Mouse (Mus musculus): ENCODE measurements at regions not wholly inside any gene's neighbourhood (a gene's known extent, or its start where the extent isn't known, plus 50 kb on each side); places are given as distances from the start of the nearest gene placed in this dataset.

DNA sequence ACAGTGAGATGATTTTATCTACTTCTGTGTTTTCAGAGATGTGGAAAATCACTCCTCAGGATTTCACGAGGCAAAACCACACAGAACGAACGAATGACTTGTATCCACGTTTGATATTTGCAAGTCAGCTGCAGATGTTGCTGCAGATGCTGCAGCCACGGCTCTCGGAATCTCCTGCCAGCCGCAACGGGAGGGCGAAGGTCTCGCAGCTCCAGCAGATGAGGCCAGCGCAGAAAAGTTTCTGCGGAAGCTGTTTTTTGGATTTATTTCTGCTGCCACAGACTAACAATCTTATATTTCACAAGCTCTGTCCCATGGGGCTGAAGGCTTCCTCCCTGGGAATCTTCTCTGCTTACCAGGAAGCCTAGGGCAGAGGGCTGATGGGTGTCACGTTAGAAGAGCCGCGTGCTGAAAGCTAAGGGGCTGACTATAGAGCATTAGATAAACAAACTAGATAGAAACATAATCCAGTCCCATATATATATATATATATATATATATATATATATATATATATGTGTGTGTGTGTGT is 61.5 kb upstream of the Igfbp7 start:
- 89% methylated on average over 15 of the region's 15 CpGs for WGBS
- ATAC-seq (ENCODE audit: insufficient read depth, low FRiP score, low TSS enrichment), result no peak
- H3K9ac ChIP-seq (ENCODE audit: low read length), result no peak overlapping the region

GRCm38 (mm10) chr5:77468467-77468866 is 60.6 kb upstream of the Igfbp7 start:
- H3K36me3 ChIP-seq (ENCODE audit: control insufficient read depth, insufficient read depth, low read length), result no peaks in the 10 kb centered on the region
- WGBS, result 62% methylated on average over 15 of the region's 15 CpGs
- no peaks in the 10 kb centered on the region for H3K4me1 ChIP-seq (ENCODE audit: control insufficient read depth, insufficient read depth, low read length)
- no peak overlapping the region for H3K27ac ChIP-seq (ENCODE audit: low read depth, low read length)
- no peaks in the 10 kb centered on the region for H3K27me3 ChIP-seq (ENCODE audit: control insufficient read depth, insufficient read depth, low read length)
- H3K9ac ChIP-seq (ENCODE audit: low read length), result no peak overlapping the region
- H3K4me2 ChIP-seq (ENCODE audit: low read depth), result no peak overlapping the region
- ATAC-seq (ENCODE audit: insufficient read depth, low FRiP score, low TSS enrichment) (no peak), DNase-seq (ENCODE audit: low spot score) (peak; percentile 51)
- H3K4me3 ChIP-seq (ENCODE audit: low read depth, low read length), result no peak overlapping the region
- no peaks in the 10 kb centered on the region for H3K9me3 ChIP-seq (ENCODE audit: control insufficient read depth, low read length)

More for the DNA sequence above, 61.5 kb upstream of the Igfbp7 start:
- no peak overlapping the region for H3K27ac ChIP-seq (ENCODE audit: low read depth, low read length)
- no peak for DNase-seq (ENCODE audit: low spot score)
- H3K4me2 ChIP-seq (ENCODE audit: low read depth), result no peak overlapping the region
- no peaks in the 10 kb centered on the region for H3K4me1 ChIP-seq (ENCODE audit: control insufficient read depth, insufficient read depth, low read length)
- no peaks in the 10 kb centered on the region for H3K27me3 ChIP-seq (ENCODE audit: control insufficient read depth, insufficient read depth, low read length)
- no peak overlapping the region for H3K4me3 ChIP-seq (ENCODE audit: low read depth, low read length)
- H3K36me3 ChIP-seq (ENCODE audit: control insufficient read depth, insufficient read depth, low read length), result no peaks in the 10 kb centered on the region
- no peaks in the 10 kb centered on the region for H3K9me3 ChIP-seq (ENCODE audit: control insufficient read depth, low read length)

- no peak for ATAC-seq (ENCODE audit: insufficient read depth, low FRiP score, low TSS enrichment)
- WGBS, result 59% methylated on average over 19 of the region's 19 CpGs
- H3K27ac ChIP-seq (ENCODE audit: low read depth, low read length), result no peak overlapping the region
Measured at GRCm38 (mm10) chr5:77464851-77465548, 57.2 kb upstream of the Igfbp7 start.

DNA sequence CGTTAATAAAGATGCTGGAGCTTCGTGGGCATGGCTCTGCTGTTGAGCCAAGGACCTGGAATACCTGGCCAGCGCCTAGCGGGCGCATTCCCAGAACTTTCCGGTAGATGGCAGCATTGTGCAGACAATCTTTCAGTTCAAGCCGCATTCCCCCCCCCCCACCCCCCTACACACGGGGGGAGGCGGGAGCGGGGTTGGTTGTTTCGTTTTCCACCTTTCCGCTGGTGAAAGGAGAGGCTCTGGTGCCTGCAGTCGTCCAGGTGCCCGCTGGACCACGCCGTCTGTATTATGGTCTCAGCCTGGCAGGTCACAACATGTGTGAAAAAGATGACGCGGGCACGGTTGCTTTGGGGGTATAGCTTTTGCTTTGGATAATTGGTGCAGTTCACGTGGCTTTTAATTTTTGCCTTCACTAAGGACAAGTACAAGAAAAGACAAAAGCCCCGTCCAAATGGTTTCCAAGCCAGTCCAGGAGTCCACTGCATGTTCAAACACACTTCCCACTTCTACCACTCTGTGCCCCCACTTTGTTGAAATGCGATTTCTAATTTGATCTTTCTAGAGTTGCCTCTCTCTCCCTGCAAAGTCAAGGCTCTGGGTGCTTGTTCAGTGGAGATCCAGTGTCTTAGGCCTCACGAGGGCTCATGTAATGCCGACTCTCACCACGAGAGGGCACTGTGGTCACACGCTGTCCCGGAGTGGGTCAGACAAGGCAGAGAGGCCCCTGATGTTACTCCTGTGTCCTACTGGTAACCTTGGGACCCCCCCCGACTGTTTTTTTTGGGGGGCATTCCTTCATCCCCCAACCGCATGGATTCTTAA is 52.3 kb upstream of the Igfbp7 start:
- H3K4me2 ChIP-seq (ENCODE audit: low read depth), result peak overlapping the region; percentile 43
- H3K36me3 ChIP-seq (ENCODE audit: control insufficient read depth, insufficient read depth, low read length), result no peaks in the 10 kb centered on the region
- ATAC-seq (ENCODE audit: insufficient read depth, low FRiP score, low TSS enrichment) (peak; percentile 89), DNase-seq (ENCODE audit: low spot score) (peak; percentile 95)
- no peaks in the 10 kb centered on the region for H3K27me3 ChIP-seq (ENCODE audit: control insufficient read depth, insufficient read depth, low read length)
- peak overlapping the region; percentile 42 for H3K4me3 ChIP-seq (ENCODE audit: low read depth, low read length)
- H3K9ac ChIP-seq (ENCODE audit: low read length), result peak overlapping the region; percentile 56
- no peaks in the 10 kb centered on the region for H3K4me1 ChIP-seq (ENCODE audit: control insufficient read depth, insufficient read depth, low read length)
- WGBS, result 1% methylated on average over 29 of the region's 29 CpGs
- H3K27ac ChIP-seq (ENCODE audit: low read depth, low read length), result no peak overlapping the region
- H3K9me3 ChIP-seq (ENCODE audit: control insufficient read depth, low read length), result no peaks in the 10 kb centered on the region

More at GRCm38 (mm10) chr5:77464851-77465548, 57.2 kb upstream of the Igfbp7 start:
- peak; percentile 64 for DNase-seq (ENCODE audit: low spot score)
- no peaks in the 10 kb centered on the region for H3K36me3 ChIP-seq (ENCODE audit: control insufficient read depth, insufficient read depth, low read length)
- no peak overlapping the region for H3K9ac ChIP-seq (ENCODE audit: low read length)
- H3K4me2 ChIP-seq (ENCODE audit: low read depth), result no peak overlapping the region
- H3K9me3 ChIP-seq (ENCODE audit: control insufficient read depth, low read length), result no peaks in the 10 kb centered on the region
- no peaks in the 10 kb centered on the region for H3K4me1 ChIP-seq (ENCODE audit: control insufficient read depth, insufficient read depth, low read length)
- H3K4me3 ChIP-seq (ENCODE audit: low read depth, low read length), result no peak overlapping the region
- H3K27me3 ChIP-seq (ENCODE audit: control insufficient read depth, insufficient read depth, low read length), result no peaks in the 10 kb centered on the region

Measured in neural tube, embryonic 11.5 days (tissue).